Mouse (Mus musculus): ENCODE data around the gene Tacc2. TPM values are rescaled to one million over a fixed set of nuclear protein-coding genes. Genes with fewer than 3 reads are reported as not detected.

Tacc2 gene
- total RNA-seq, 2 experiments from 2014 or later: 91.9 to 95.2 TPM

DNA sequence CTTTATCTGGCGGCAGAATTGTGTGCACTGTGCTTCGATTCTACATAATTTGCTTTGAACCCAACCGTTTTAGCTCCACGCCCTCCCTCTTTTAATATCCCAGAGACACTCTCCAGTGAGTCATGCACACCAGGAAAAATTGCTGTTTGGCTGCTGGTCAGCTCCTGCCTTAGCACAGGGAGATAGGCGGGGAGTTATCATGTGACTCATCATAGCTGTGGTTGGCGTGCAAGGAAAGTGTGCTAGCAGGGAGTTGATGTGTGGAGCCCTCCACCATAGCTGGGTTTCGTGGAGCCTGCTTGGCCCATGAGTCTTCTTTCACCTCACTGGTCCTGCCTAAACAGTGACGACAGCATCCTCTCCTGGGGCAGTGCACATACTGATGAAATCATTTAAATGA lies 230.5 kb downstream of the Tacc2 start:
- DNase-seq (ENCODE audit: low spot score in 2 of 2): no peak

DNA sequence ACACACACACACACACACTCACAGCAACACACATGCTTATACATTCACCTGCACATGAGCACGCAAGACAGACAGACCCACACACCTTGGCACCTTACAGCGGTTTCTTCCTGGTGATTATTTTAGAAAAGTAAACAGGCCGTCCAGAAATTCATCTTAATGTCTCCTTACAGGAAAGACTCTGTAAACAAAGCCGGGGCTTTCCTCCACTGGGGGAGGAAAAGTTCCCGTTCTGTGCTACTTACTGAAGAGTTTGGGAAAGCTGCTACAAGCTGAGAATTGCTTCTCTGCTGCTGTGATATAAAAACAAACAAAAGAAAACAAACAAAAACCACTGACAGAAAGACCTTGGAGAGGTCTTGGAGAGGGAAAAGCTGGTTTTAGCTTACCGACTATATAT lies 231.5 kb downstream of the Tacc2 start:
- DNase-seq (ENCODE audit: low spot score in 2 of 2): no peak

GRCm38 (mm10) chr7:130810238-130810637 lies 233.0 kb downstream of the Tacc2 start:
- no peak for DNase-seq (ENCODE audit: low spot score in 2 of 2)

GRCm38 (mm10) chr7:130812407-130812806 lies 235.2 kb downstream of the Tacc2 start:
- DNase-seq (ENCODE audit: low spot score in 2 of 2): no peak

Other genes starting within 250 kb of the Tacc2 start
- 10 to 100 TPM; 58.5 to 63.7 TPM for gene Ate1, start 57.1 kb upstream of the Tacc2 start, total RNA-seq (2021)
- 10 to 100 TPM; 34.4 to 36.9 TPM for gene Nsmce4a, start 4.3 kb upstream of the Tacc2 start, total RNA-seq (2021)
- 1 to 10 TPM in 1 of 2 experiments, under 1 TPM in 1; 0.48 to 1.1 TPM for gene Btbd16, start 196.6 kb downstream of the Tacc2 start, total RNA-seq (2021)

Data from layer of hippocampus, postnatal 10 days (tissue).